Mouse (Mus musculus) MEL (cell line): ENCODE results near the gene Ptx3. TPM values are rescaled to one million over a fixed set of nuclear protein-coding genes. Genes with fewer than 3 reads are reported as not detected.

ENCODE experiments used
- DNase-seq: peaks from one replicate; pipeline ENCODE4 v3.0.0; 2011; ENCODE audit warnings: low read depth, low spot score
- H3K27ac ChIP-seq: 2 replicates; pipeline ENCODE4 v1.5.1; 2012; ENCODE audit warnings: low read depth, mild to moderate bottlenecking, control low read depth, low read length, moderate library complexity; ENCODE audit not compliant: control insufficient read depth
- H3K27me3 ChIP-seq, 2 experiments: fragments of 150-350 bp in 1 of 2; sonication (generic) in 1 of 2; 2 replicates each; pipeline ENCODE4 v1.6.1; 2012; ENCODE audit warnings: low read length in 2 of 2, mild to moderate bottlenecking in 2 of 2, improper control_type of control experiment in 1 of 2, moderate library complexity in 1 of 2; ENCODE audit not compliant: insufficient read depth in 2 of 2, control insufficient read depth in 1 of 2
- H3K36me3 ChIP-seq, 2 experiments: 2 replicates each; pipeline ENCODE4 v1.6.1; 2012 to 2014; ENCODE audit warnings: low read length in 2 of 2, improper control_type of control experiment in 1 of 2, inconsistent platforms in 1 of 2, mild to moderate bottlenecking in 1 of 2; ENCODE audit not compliant: insufficient read depth in 2 of 2, control insufficient read depth in 1 of 2
- H3K4me1 ChIP-seq, 2 experiments: fragments of 150-350 bp in 1 of 2; sonication (generic) in 1 of 2; 2 replicates each; pipeline ENCODE4 v1.6.1; 2012; ENCODE audit warnings: low read length in 2 of 2, improper control_type of control experiment in 1 of 2, mild to moderate bottlenecking in 1 of 2; ENCODE audit not compliant: insufficient read depth in 2 of 2, control insufficient read depth in 1 of 2
- H3K4me3 ChIP-seq, 2 experiments: fragments of 150-350 bp in 1 of 2; sonication (generic) in 1 of 2; 2 replicates each; pipeline ENCODE4 v1.5.1; 2012; ENCODE audit warnings: low read depth in 2 of 2, low read length in 2 of 2, mild to moderate bottlenecking in 2 of 2, moderate library complexity in 2 of 2, control low read depth in 1 of 2, improper control_type of control experiment in 1 of 2; ENCODE audit not compliant: control insufficient read depth in 1 of 2, insufficient read depth in 1 of 2
- H3K79me2 ChIP-seq: 2 replicates; pipeline ENCODE4 v1.6.1; 2012; ENCODE audit warnings: mild to moderate bottlenecking, low read length, moderate library complexity; ENCODE audit not compliant: control insufficient read depth, poor library complexity, insufficient read depth
- H3K9ac ChIP-seq: 2 replicates; pipeline ENCODE4 v1.6.1; 2012; ENCODE audit warnings: low read depth, mild to moderate bottlenecking, control low read depth, low read length, moderate library complexity; ENCODE audit not compliant: control insufficient read depth, poor library complexity, severe bottlenecking
- H3K9me3 ChIP-seq: fragments of 150-350 bp; sonication (generic); replicated peaks from 2 replicates; pipeline ENCODE4 v1.6.1; 2012; ENCODE audit warnings: mild to moderate bottlenecking, low read length, improper control_type of control experiment, moderate library complexity; ENCODE audit not compliant: insufficient read depth
- CHD1 ChIP-seq: IDR thresholded peaks from 2 replicates; pipeline ENCODE4 v1.6.1; 2012; ENCODE audit warnings: low read depth, mild to moderate bottlenecking, inconsistent platforms, low read length, improper control_type of control experiment
- CHD2 ChIP-seq: IDR thresholded peaks from 2 replicates; pipeline ENCODE4 v1.6.1; 2011; ENCODE audit warnings: low read length, improper control_type of control experiment
- CTCF ChIP-seq, 3 experiments: IDR thresholded peaks in 2 of 3; conservative IDR thresholded peaks in 1 of 3; 2 replicates each; pipeline ENCODE4 v1.5.1; 2011 to 2012; ENCODE audit warnings: low read length in 3 of 3, low read depth in 2 of 3, mild to moderate bottlenecking in 2 of 3, improper control_type of control experiment in 1 of 3, inconsistent platforms in 1 of 3, mixed read lengths in 1 of 3, moderate library complexity in 1 of 3; ENCODE audit not compliant: control insufficient read depth in 1 of 3, insufficient read depth in 1 of 3, poor library complexity in 1 of 3, severe bottlenecking in 1 of 3
- ETS1 ChIP-seq: IDR thresholded peaks from 2 replicates; pipeline ENCODE4 v1.6.1; 2012; ENCODE audit warnings: low read depth, mild to moderate bottlenecking, inconsistent platforms, low read length, improper control_type of control experiment, moderate library complexity
- GABPA ChIP-seq: IDR thresholded peaks from 2 replicates; pipeline ENCODE4 v1.6.1; 2012; ENCODE audit warnings: low read depth, mild to moderate bottlenecking, inconsistent platforms, low read length, improper control_type of control experiment, moderate library complexity
- HCFC1 ChIP-seq: IDR thresholded peaks from 2 replicates; pipeline ENCODE4 v1.6.1; 2012; ENCODE audit warnings: low read depth, mild to moderate bottlenecking, inconsistent platforms, low read length, improper control_type of control experiment, moderate library complexity
- JUND ChIP-seq: IDR thresholded peaks from 2 replicates; pipeline ENCODE4 v1.6.1; 2011; ENCODE audit warnings: low read depth, mild to moderate bottlenecking, improper control_type of control experiment, low read length
- MAX ChIP-seq: IDR thresholded peaks from 2 replicates; pipeline ENCODE4 v1.6.1; 2011; ENCODE audit warnings: low read length, improper control_type of control experiment
- MXI1 ChIP-seq: IDR thresholded peaks from 2 replicates; pipeline ENCODE4 v1.6.1; 2011; ENCODE audit warnings: mild to moderate bottlenecking, low read depth, low read length, improper control_type of control experiment
- MYB ChIP-seq: IDR thresholded peaks from 2 replicates; pipeline ENCODE4 v1.6.1; 2011; ENCODE audit warnings: mild to moderate bottlenecking, low read depth, low read length, improper control_type of control experiment
- MYC ChIP-seq: IDR thresholded peaks from 2 replicates; pipeline ENCODE4 v1.6.1; 2011; ENCODE audit warnings: low read depth, mild to moderate bottlenecking, low read length, improper control_type of control experiment, moderate library complexity
- NELFE ChIP-seq: IDR thresholded peaks from 2 replicates; pipeline ENCODE4 v1.6.1; 2011; ENCODE audit warnings: low read depth, low read length, improper control_type of control experiment
- NRF1 ChIP-seq: IDR thresholded peaks from 2 replicates; pipeline ENCODE4 v1.6.1; 2014; ENCODE audit warnings: low read depth, mild to moderate bottlenecking, inconsistent platforms, low read length, improper control_type of control experiment, moderate library complexity; ENCODE audit not compliant: poor library complexity, insufficient read depth, severe bottlenecking
- POLR2A ChIP-seq, 2 experiments: IDR thresholded peaks; 2 replicates each; pipeline ENCODE4 v1.6.1; 2011 to 2012; ENCODE audit warnings: low read length in 2 of 2, mild to moderate bottlenecking in 2 of 2, control low read depth in 1 of 2, improper control_type of control experiment in 1 of 2, low read depth in 1 of 2, moderate library complexity in 1 of 2; ENCODE audit not compliant: control insufficient read depth in 1 of 2, insufficient read depth in 1 of 2, poor library complexity in 1 of 2
- POLR2AphosphoS2 ChIP-seq: IDR thresholded peaks from 2 replicates; pipeline ENCODE4 v1.6.1; 2011; ENCODE audit warnings: low read length, improper control_type of control experiment
- POLR2AphosphoS5 ChIP-seq: IDR thresholded peaks from 2 replicates; pipeline ENCODE4 v1.6.1; 2012; ENCODE audit warnings: low read depth, borderline replicate concordance, mild to moderate bottlenecking, inconsistent platforms, low read length, moderate library complexity, mixed read lengths
- RCOR1 ChIP-seq: IDR thresholded peaks from 2 replicates; pipeline ENCODE4 v1.6.1; 2012; ENCODE audit warnings: low read depth, mild to moderate bottlenecking, inconsistent platforms, low read length, improper control_type of control experiment
- SIN3A ChIP-seq: IDR thresholded peaks from 2 replicates; pipeline ENCODE4 v1.6.1; 2012; ENCODE audit warnings: low read length, improper control_type of control experiment, inconsistent platforms
- SMC3 ChIP-seq: IDR thresholded peaks from 2 replicates; pipeline ENCODE4 v1.6.1; 2011; ENCODE audit warnings: low read depth, low read length, improper control_type of control experiment
- TAL1 ChIP-seq: IDR thresholded peaks from 2 replicates; pipeline ENCODE4 v1.6.1; 2012; ENCODE audit warnings: mild to moderate bottlenecking, inconsistent platforms, low read length, moderate library complexity, mixed read lengths
- TBP ChIP-seq: IDR thresholded peaks from 2 replicates; pipeline ENCODE4 v1.8.0; 2011; ENCODE audit warnings: low read depth, low read length, improper control_type of control experiment
- UBTF ChIP-seq: IDR thresholded peaks from 2 replicates; pipeline ENCODE4 v1.6.1; 2012; ENCODE audit warnings: low read depth, mild to moderate bottlenecking, inconsistent platforms, low read length, improper control_type of control experiment, moderate library complexity, borderline replicate concordance; ENCODE audit not compliant: insufficient read depth
- USF1 ChIP-seq: IDR thresholded peaks from 2 replicates; pipeline ENCODE4 v1.6.1; 2014; ENCODE audit warnings: low read depth, mild to moderate bottlenecking, inconsistent platforms, low read length, improper control_type of control experiment, moderate library complexity
- ZKSCAN1 ChIP-seq: IDR thresholded peaks from 2 replicates; pipeline ENCODE4 v1.6.1; 2012; ENCODE audit warnings: low read depth, mild to moderate bottlenecking, inconsistent platforms, low read length, improper control_type of control experiment, moderate library complexity
- ZMIZ1 ChIP-seq: IDR thresholded peaks from 2 replicates; pipeline ENCODE4 v1.6.1; 2012; ENCODE audit warnings: low read depth, mild to moderate bottlenecking, inconsistent platforms, low read length, improper control_type of control experiment, moderate library complexity
- polyA plus RNA-seq, 2 experiments: library from polyadenylated mRNA; stranded (reverse) in 1 of 2; unstranded in 1 of 2; fragments of >175 nt in 1 of 2; fragments of >200 nt in 1 of 2; gene quantifications; 2 replicates each; pipeline versions ENCODE4 v1.2.1 to v1.2.4; 2012; ENCODE audit warnings: low replicate concordance in 2 of 2, low read depth in 1 of 2; ENCODE audit not compliant: insufficient read length in 2 of 2, insufficient read depth in 1 of 2, missing spikeins in 1 of 2
- total RNA-seq: library from RNA; depleted of rRNA; stranded (reverse); fragments of 300-350 nt; gene quantifications from 2 replicates; pipeline ENCODE4 v1.2.3, GENCODE M21; 2012

The Ptx3 gene
- total and polyA plus RNA-seq, 3 experiments: not detected

DNA sequence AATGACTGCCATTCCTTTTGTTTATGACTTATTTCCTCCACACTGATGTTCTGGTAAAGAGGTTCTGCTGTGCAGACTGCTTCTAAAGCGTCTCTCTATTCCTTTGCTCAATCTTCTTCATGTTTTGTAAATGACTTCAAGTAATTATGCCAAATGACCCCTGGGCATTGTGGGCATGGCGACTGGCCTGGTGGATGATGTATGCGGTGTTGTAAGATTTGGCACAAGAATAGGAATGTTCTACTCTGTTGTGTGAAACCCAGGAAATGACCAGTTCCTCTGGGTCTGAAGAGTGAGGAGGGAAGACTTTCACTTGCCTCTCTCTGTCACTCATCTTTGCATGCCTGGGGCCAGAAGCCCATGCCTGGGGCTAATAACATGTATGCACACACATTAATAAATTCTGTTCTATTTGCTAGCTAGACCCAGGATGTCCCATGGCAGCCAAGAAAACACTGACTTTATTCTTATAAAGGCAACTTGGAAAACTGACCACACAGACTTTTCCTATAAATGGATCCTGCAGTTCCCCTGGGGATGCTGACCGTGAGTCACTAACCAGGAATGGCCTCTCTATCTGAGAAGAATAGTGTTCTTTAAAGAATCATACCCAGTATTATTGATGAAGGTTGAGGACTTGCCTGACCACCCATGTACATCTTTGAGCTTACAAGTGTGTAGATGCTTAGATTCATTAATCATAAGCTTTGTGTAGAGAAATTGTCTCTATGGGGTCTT is 10.7 kb upstream of the Ptx3 start:
- Histone ChIP-seq H3K79me2 (no peaks in the 10 kb centered on the region), H3K36me3 (no peaks in the 10 kb centered on the region), H3K27ac (no peak overlapping the region), H3K4me3 (no peak overlapping the region), H3K4me1 (no peaks in the 10 kb centered on the region), H3K27me3 (no peaks in the 10 kb centered on the region), H3K9me3 (no peaks in the 10 kb centered on the region), H3K9ac (no peak overlapping the region)
- TF ChIP-seq ETS1 (no peak), CTCF (IDR thresholded peaks at IDR 0.05 in 2 of 3, conservative IDR thresholded peaks at IDR 0.05 in 1 of 3; ENCODE audit: control insufficient read depth in 1 of 3, insufficient read depth in 1 of 3, low read depth in 2 of 3, low read length in 3 of 3, poor library complexity in 1 of 3, severe bottlenecking in 1 of 3) (no peak)
- no peak for DNase-seq

DNA sequence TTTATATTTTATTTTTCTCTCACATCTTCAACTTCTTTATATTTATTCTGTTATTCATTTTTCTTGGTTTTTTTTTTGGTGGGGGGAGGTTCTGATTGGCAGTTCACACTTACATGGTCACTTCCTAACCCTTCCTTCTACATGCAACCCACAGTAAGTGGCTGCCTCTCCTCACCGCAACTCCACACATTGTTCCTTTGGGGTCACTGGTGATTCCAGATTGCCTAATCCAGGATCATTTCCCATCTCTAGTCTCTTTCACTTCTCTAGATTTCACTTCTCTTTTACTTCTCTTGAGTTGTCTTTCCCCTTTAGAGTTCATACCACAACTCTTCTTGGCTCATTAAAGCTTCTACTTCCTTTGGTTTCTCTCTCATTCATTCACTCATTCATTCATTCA is 6.2 kb upstream of the Ptx3 start:
- H3K4me1 ChIP-seq: no peaks in the 10 kb centered on the region
- no peak for TF ChIP-seq HCFC1
- no peak for TF ChIP-seq GABPA
- no peak for TF ChIP-seq RCOR1
- no peak for TF ChIP-seq ZKSCAN1
- no peak for TF ChIP-seq SIN3A
- TF ChIP-seq CTCF (IDR thresholded peaks at IDR 0.05 in 2 of 3, conservative IDR thresholded peaks at IDR 0.05 in 1 of 3; ENCODE audit: control insufficient read depth in 1 of 3, insufficient read depth in 1 of 3, low read depth in 2 of 3, low read length in 3 of 3, poor library complexity in 1 of 3, severe bottlenecking in 1 of 3): no peak
- TF ChIP-seq TAL1: no peak
- no peak for TF ChIP-seq SMC3
- no peak for TF ChIP-seq MAX
- TF ChIP-seq USF1: no peak
- TF ChIP-seq, all 39 proteins: peak for 0
- Histone ChIP-seq H3K36me3 (no peaks in the 10 kb centered on the region), H3K79me2 (no peaks in the 10 kb centered on the region), H3K4me3 (no peak overlapping the region), H3K9ac (no peak overlapping the region), H3K9me3 (no peaks in the 10 kb centered on the region), H3K27me3 (no peaks in the 10 kb centered on the region; a peak in 1 of 4 replicates), H3K27ac (no peak overlapping the region)
- no peak for DNase-seq

DNA sequence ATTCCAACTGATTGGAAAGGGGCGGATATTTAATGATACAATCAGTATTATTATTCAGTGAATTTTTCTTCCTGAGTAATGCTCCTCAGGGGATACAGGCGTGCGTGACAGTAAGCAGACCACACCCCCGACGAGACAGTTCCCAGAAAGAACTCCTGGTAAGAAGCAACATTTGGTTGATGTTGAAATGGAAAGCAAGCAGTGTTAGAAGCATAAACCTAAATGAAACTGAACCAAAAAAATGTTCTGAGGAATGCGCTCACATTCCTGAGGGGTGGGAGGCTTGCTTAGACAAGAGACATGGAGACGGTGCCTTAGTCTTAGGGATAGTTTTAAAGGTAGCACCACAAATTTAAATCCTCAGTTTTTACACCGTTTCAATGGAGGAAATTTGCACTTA is 4.0 kb upstream of the Ptx3 start:
- Histone ChIP-seq H3K36me3 (no peaks in the 10 kb centered on the region), H3K79me2 (no peaks in the 10 kb centered on the region), H3K9ac (no peak overlapping the region), H3K4me3 (no peak overlapping the region), H3K27ac (no peak overlapping the region), H3K27me3 (no peaks in the 10 kb centered on the region; a peak in 1 of 4 replicates), H3K9me3 (no peaks in the 10 kb centered on the region), H3K4me1 (no peaks in the 10 kb centered on the region)
- no peak for DNase-seq
- TF ChIP-seq UBTF (no peak), MYC (no peak), JUND (no peak), POLR2A (IDR thresholded peaks at IDR 0.05; ENCODE audit: control insufficient read depth in 1 of 2, insufficient read depth in 1 of 2, low read depth in 1 of 2, low read length in 2 of 2, poor library complexity in 1 of 2) (no peak), POLR2AphosphoS2 (no peak), MAX (no peak), POLR2AphosphoS5 (no peak), MXI1 (no peak), RCOR1 (no peak), TBP (no peak), CHD2 (no peak), ZMIZ1 (no peak), MYB (no peak), USF1 (no peak), CHD1 (no peak), NRF1 (no peak), NELFE (no peak)
